Mouse (Mus musculus) forebrain, embryonic 12.5 days (tissue): ENCODE measurements around the gene Tcl1. TPM values are rescaled to one million over a fixed set of nuclear protein-coding genes. Genes with fewer than 3 reads are reported as not detected.
"Not testable (repeated sequence)": the region's sequence is repeated elsewhere in the genome, so short reads cannot be mapped to it uniquely, and the experiment has no call there.

Source experiments
- ATAC-seq: fragments of 200-750 bp; cut with Nextera tagmentation; 2 replicates; pipeline ENCODE4 v1.8.0; 2017; ENCODE audit warnings: moderate TSS enrichment; ENCODE audit not compliant: low FRiP score
- H3K27ac ChIP-seq: fragments of 300-500 bp; sonication (generic); 2 replicates; pipeline ENCODE4 v1.5.1; 2016; ENCODE audit warnings: mild to moderate bottlenecking
- H3K27me3 ChIP-seq: fragments of 300-500 bp; sonication (generic); 2 replicates; pipeline ENCODE4 v1.6.1; 2016; ENCODE audit warnings: mild to moderate bottlenecking
- H3K36me3 ChIP-seq: fragments of 300-500 bp; sonication (generic); replicated peaks from 2 replicates; pipeline ENCODE4 v1.6.1; 2016; ENCODE audit warnings: mild to moderate bottlenecking
- H3K4me1 ChIP-seq: fragments of 300-500 bp; sonication (generic); 2 replicates; pipeline ENCODE4 v1.6.1; 2016
- H3K4me2 ChIP-seq: fragments of 300-500 bp; sonication (generic); 2 replicates; pipeline ENCODE4 v1.6.1; 2016; ENCODE audit warnings: mild to moderate bottlenecking, moderate library complexity
- H3K4me3 ChIP-seq: fragments of 300-500 bp; sonication (generic); replicated peaks from 2 replicates; pipeline ENCODE4 v1.5.1; 2016; ENCODE audit warnings: mild to moderate bottlenecking
- H3K9ac ChIP-seq: fragments of 300-500 bp; sonication (generic); 2 replicates; pipeline ENCODE4 v1.6.1; 2016; ENCODE audit warnings: mild to moderate bottlenecking
- H3K9me3 ChIP-seq: fragments of 300-500 bp; sonication (generic); 2 replicates; pipeline ENCODE4 v1.6.1; 2016
- WGBS: fragments of 180-500 bp; shearing (Covaris S2); methylation state at CpG from one replicate; pipeline ENCODE4 v1.1.7; 2016; 5-methylcytosine and 5-hydroxymethylcytosine counted together
- polyA plus RNA-seq: library from polyadenylated mRNA; unstranded; fragments of >200 nt; fragmentation: Nextera tagmentation; extraction: Ambion mirVana; gene quantifications from 2 replicates; pipeline ENCODE4 v1.2.1, GENCODE M21; 2016

Gene Tcl1
- polyA plus RNA-seq, 1 experiment from 2014 or later = not detected

DNA sequence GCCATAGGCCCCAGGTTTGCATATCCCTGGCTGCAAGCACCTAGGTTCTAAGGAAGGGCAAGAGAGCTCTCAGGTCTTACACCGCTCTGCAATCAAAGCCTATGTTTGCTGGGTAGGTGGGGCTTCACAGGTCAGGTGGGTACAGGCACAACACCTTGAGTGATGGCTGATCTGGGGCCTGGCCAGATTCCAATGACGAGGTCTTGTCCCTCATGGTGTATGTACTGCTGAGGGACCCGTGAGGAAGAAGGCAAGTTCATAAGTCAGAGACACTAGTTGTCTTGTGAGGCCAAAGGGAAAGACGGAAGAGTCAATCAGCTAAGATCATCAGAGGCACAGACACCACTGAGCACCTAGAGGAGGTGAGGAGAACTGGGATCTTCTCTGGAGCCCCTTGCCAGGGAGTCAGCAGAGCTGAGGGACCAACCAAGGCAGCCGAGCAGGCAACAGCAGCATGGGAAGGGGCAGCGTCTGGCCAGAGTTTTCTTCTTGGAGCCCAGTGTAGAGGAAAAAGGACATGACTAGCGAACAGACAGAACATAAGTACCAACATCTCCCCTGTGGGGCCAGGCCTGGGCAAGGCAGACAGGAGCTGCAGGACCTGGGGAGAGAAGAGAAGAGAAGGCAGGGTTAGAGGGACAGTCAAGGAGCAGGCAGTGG is 5.4 kb downstream of the Tcl1 start:
- Histone ChIP-seq H3K4me3 (no peak overlapping the region), H3K4me2 (no peak overlapping the region), H3K36me3 (no peaks in the 10 kb centered on the region), H3K9me3 (no peaks in the 10 kb centered on the region), H3K9ac (no peak overlapping the region), H3K4me1 (no peaks in the 10 kb centered on the region), H3K27ac (no peak overlapping the region), H3K27me3 (no peaks in the 10 kb centered on the region)
- no peak for ATAC-seq
- 90% methylated on average over 7 of the region's 7 CpGs for WGBS

DNA sequence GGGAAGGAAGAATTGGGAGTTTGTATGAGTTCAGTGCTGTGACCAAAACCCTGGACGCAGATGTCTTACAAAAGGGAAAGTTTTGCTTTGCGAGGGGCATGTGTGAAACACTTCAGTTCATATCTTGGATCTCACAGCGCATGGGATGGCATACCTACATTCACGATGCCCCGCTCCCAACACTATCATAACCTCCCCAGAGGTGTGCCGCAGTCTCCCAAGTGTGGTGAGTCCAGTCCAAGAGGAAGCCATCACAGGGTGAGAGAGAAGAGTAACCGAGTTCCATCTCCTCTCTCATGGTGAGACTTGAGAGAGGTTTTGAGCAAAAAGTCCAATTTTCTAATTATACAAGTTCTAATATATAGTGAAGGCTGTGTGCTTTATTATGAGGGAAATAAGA is 13.4 kb downstream of the Tcl1 start:
- no peak overlapping the region for H3K9ac ChIP-seq
- ATAC-seq = no peak
- 93% methylated on average over 7 of the region's 7 CpGs for WGBS
- H3K9me3 ChIP-seq = no peaks in the 10 kb centered on the region
- no peaks in the 10 kb centered on the region for H3K27me3 ChIP-seq
- H3K4me1 ChIP-seq = peaks cover 6% of the 10 kb centered on the region; the same call in 1 of the 2 replicates
- H3K4me3 ChIP-seq = no peak overlapping the region
- no peak overlapping the region for H3K4me2 ChIP-seq
- H3K27ac ChIP-seq = no peak overlapping the region
- H3K36me3 ChIP-seq = no peaks in the 10 kb centered on the region

DNA sequence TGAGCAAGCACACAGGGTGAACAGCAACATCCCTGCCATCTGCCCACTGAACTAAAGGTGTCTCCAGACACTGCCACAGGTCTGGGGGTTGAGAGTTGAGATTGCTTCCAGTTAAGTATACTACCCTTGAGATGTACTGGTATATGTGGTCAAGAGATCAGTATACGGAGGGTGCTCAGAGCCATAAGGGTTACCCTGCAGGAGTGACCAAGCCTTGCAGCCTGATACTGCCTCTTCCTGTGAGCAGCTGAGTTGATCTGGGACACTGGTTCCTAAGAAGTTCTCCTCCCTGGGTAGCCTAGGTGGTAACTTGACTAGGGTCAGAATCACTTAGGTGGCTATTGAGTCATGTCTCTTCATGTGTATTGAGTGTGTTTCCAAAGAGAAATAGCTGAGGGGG is 14.2 kb downstream of the Tcl1 start:
- H3K9me3 ChIP-seq = no peaks in the 10 kb centered on the region
- H3K36me3 ChIP-seq = no peaks in the 10 kb centered on the region
- H3K4me2 ChIP-seq = no peak overlapping the region
- no peak overlapping the region for H3K4me3 ChIP-seq
- H3K27me3 ChIP-seq = no peaks in the 10 kb centered on the region
- no peak for ATAC-seq
- no peak overlapping the region; the same call in 1 of the 2 replicates for H3K9ac ChIP-seq
- no peak overlapping the region for H3K27ac ChIP-seq
- WGBS = 93% methylated on average over 1 of the region's 1 CpGs
- H3K4me1 ChIP-seq = peaks cover 6% of the 10 kb centered on the region; the same call in 1 of the 2 replicates

DNA sequence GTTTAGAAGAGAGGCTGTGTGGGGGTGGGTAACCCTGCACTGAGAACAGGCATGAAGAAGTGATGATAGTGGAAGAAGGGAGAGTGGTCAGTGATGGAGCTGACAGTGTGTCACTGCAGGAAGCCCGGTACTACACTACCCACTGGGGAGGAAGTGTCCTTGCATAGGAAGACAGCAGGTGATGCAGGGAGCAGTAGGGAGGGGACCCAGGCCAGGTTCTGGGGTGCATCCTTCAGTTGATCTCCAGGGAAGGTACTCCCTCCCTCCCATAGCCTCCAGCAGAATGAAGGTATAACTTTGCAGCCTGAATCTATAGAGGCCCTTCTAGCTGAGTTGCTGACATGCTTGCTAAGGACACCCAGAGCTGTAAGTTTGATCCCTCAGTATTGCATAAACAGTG is 15.5 kb downstream of the Tcl1 start:
- ATAC-seq = no peak
- Histone ChIP-seq H3K9me3 (no peaks in the 10 kb centered on the region), H3K4me1 (peaks cover 6% of the 10 kb centered on the region; the same call in 1 of the 2 replicates), H3K27ac (no peak overlapping the region), H3K4me2 (no peak overlapping the region), H3K4me3 (no peak overlapping the region), H3K9ac (no peak overlapping the region), H3K36me3 (no peaks in the 10 kb centered on the region), H3K27me3 (no peaks in the 10 kb centered on the region)
- 65% methylated on average over 1 of the region's 1 CpGs for WGBS

DNA sequence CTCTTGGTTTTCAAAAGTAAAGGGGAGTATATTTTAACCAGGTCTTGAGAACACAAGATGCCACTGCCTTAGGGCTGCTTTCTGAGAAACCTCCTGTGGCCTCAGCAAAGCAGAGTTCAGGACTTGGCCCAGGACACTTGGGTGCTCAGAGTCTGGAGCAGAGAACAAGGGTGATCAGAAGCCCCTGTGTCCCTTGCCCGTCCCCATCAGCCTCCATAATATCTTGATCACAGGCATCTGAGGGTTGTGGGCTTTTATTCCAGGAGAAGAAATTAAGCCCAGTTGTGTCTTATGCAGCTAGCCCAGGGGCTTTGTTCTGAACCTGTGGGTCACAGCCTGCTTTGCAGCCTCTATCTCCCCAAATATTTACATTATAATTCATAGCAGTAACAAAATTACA is 20.9 kb downstream of the Tcl1 start, which contains the start of gene Tcl1b4:
Gene Tcl1b4, plus strand, starts transcription at position 301 of the 400 bp plus-strand sequence.
- not testable (repeated sequence) for H3K4me2 ChIP-seq, H3K4me1 ChIP-seq, ATAC-seq, H3K27ac ChIP-seq, H3K9ac ChIP-seq, H3K9me3 ChIP-seq, H3K36me3 ChIP-seq, H3K27me3 ChIP-seq, H3K4me3 ChIP-seq
- WGBS = 79% methylated on average over 1 of the region's 1 CpGs

DNA sequence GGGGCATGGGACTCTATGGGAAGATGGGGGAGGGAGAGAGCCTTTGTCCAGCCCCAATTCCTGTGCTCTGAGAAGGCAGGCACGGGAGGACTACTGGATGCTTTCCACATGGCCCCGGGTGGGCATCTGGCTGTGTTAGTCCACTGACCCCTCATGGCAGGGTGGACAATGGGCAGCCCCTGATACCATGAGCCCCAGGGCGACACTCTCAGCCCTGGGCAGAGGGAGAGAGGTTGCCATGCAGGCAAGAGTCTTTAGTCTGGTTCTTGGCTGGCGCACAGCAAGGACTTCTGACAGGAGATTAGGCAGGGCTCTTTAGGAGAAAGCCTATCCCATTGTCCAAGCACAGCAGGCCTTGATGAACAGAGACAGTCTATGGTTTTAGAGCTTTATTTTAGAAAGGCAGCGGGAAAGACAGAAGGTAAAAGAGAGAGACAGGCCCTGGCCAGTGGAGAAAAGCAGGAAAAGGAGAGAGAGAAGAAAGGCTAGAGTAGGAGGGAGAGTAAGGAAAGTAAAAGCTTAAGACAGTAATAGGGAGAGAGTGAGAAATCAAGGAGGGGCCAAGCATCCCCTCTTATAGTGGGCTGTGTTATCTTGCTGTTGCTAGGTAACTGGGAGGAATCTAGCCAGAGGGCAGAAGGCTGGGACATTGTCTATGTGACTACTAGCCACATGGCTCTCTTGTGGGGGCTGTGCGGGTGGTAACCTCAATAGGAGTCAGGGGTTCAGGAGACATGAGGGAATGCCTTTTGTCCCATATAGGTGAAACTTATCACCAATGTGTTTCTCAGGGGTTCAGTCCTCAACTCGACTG is 22.7 kb downstream of the Tcl1 start:
- not testable (repeated sequence) for H3K4me1 ChIP-seq, H3K36me3 ChIP-seq, H3K9ac ChIP-seq, H3K27ac ChIP-seq, H3K4me2 ChIP-seq, H3K27me3 ChIP-seq, H3K4me3 ChIP-seq, ATAC-seq, H3K9me3 ChIP-seq
- WGBS = 15% methylated on average over 7 of the region's 7 CpGs

DNA sequence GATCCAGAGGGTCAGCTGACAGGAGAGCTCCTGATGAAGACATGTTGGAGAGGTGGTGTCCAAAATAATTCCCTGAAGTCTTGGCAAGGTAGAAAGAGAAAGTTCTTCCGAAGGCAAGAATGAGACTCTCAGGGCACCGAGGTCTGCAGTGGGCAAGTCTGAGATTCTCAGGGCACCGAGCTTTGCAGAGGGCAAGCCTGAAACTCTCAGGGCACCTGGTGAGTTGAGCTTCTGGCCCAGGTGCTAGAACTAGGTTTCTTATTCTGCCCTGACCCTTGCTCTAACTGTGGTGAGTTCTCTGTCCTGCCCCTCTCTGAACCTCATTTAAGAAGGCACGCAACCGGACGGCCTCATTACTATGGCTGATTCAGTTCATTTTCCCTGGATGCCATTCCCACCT is 31.9 kb downstream of the Tcl1 start, which contains the start of gene Tcl1b3:
Gene Tcl1b3, plus strand, starts transcription at position 301 of the 400 bp plus-strand sequence.
- WGBS = 94% methylated on average over 6 of the region's 6 CpGs
- not testable (repeated sequence) for H3K4me3 ChIP-seq, H3K4me2 ChIP-seq, H3K4me1 ChIP-seq, H3K9ac ChIP-seq, ATAC-seq, H3K27me3 ChIP-seq, H3K36me3 ChIP-seq, H3K9me3 ChIP-seq, H3K27ac ChIP-seq

DNA sequence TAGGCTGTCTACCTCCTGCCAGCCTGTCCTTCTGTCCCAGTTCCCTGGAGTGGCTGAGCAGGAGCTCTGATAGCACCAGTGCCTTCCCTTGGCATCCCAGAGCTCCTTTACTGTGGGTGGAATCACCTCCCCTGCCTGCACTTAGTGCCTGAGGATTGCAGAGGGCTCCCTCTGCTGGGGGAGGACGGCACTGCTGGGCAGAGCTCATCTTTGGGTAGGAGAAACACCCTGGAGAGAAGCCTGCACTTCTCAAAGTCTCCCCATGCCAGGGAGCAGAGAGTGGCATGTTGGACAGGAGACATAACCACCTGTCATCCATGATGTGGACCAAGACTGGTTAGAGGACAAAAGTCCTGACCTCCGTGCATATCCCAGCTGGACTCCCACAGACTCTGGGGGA is 33.6 kb downstream of the Tcl1 start:
- WGBS = 45% methylated on average over 2 of the region's 2 CpGs
- not testable (repeated sequence) for ATAC-seq, H3K36me3 ChIP-seq

DNA sequence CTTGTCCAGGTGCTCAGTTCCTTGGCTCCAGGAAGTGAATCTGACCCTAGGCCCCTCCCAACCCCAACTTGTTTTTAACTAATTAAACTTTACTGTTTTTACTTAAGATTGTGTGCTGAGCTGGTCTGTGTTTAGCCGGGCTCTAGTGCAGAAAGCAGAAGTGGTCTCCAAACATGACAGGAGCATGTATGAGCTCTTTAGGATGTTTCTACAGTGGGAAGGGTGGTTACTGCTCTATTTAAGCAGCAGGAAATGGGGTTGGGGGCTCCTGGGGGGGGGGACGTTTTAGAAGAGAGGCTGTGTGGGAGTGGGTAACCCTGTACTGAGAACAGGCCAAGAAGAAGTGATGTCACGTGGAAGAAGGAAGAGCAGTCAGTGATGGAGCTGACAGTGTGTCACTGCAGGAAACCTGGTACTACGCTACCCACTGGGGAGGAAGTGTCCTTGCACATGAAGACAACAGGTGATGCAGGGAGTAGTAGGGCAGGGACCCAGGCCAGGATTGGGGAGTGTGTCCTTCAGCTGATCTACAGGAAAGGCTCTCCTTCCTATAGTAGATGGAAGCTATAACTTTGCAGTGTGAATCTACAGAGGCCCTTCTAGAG is 41.5 kb downstream of the Tcl1 start:
- ATAC-seq, H3K27me3 ChIP-seq, H3K27ac ChIP-seq, H3K36me3 ChIP-seq, H3K4me1 ChIP-seq, H3K9me3 ChIP-seq, H3K4me3 ChIP-seq, H3K4me2 ChIP-seq, H3K9ac ChIP-seq: not testable (repeated sequence)
- WGBS = 78% methylated on average over 4 of the region's 4 CpGs

More for the DNA sequence above, 33.6 kb downstream of the Tcl1 start:
- not testable (repeated sequence) for H3K27me3 ChIP-seq, H3K4me1 ChIP-seq, H3K4me2 ChIP-seq, H3K9me3 ChIP-seq, H3K4me3 ChIP-seq, H3K9ac ChIP-seq, H3K27ac ChIP-seq

DNA sequence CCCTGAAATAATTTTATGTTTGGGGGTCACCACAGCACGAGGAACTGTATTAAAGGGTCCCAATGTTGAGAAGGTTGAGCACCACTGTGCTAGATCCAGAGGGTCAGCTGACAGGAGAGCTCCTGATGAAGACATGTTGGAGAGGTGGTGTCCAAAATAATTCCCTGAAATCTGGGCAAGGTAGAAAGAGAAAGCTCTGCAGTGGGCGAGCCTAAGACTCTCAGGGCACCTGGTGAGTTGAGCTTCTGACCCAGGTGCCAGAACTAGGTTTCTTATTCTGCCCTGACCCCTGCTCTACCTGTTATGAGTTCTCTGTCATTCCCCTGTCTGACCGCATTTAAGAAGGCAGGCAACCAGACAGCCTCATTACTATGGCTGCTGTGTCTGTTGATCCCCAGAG is 46.5 kb downstream of the Tcl1 start, which contains the start of gene Tcl1b5:
Gene Tcl1b5, plus strand, starts transcription at position 301 of the 400 bp plus-strand sequence.
- H3K4me3 ChIP-seq, H3K9me3 ChIP-seq, H3K4me2 ChIP-seq, H3K27me3 ChIP-seq, H3K4me1 ChIP-seq, H3K9ac ChIP-seq, ATAC-seq, H3K27ac ChIP-seq, H3K36me3 ChIP-seq: not testable (repeated sequence)
- WGBS = 72% methylated on average over 3 of the region's 3 CpGs

DNA sequence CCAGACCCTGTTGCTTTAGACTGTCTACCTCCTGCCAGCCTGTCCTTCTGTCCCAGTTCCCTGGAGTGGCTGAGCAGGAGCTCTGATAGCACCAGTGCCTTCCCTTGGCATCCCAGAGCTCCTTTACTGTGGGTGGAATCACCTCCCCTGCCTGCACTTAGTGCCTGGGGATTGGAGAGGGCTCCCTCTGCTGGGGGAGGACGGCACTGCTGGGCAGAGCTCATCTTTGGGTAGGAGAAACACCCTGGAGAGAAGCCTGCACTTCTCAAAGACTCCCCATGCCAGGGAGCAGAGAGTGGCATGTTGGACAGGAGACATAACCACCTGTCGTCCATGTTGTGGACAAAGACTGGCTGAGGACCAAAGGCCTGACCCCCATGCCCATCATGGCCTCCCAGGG is 48.3 kb downstream of the Tcl1 start:
- H3K27me3 ChIP-seq, H3K4me3 ChIP-seq, H3K9ac ChIP-seq, H3K4me2 ChIP-seq, H3K4me1 ChIP-seq, H3K9me3 ChIP-seq, H3K27ac ChIP-seq, ATAC-seq, H3K36me3 ChIP-seq: not testable (repeated sequence)
- 38% methylated on average over 2 of the region's 2 CpGs for WGBS

DNA sequence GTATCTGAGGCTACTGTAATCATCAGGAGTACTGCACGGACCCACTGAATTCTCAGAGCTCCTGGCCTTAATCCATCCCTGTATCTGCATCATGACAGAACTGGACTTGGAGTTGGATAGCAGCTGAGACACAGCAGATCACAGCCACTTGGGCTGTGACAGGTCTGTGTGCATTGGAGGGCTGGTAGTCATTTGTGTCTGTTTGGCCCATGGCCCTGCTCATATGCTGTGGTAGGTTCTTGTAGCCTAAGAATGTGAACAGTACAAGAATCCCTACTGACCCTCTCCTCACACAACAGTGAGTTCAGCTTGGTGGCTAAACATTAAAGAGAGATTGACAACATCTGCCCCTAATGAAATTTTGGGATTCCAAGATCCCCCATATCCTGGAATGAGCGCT is 49.2 kb downstream of the Tcl1 start:
- WGBS = 80% methylated on average over 2 of the region's 2 CpGs
- ATAC-seq = no peak
- no peaks in the 10 kb centered on the region for H3K36me3 ChIP-seq
- 0 out of 2 replicates have a peak, but pooled peaks cover 4% of the 10 kb centered on the region for H3K27me3 ChIP-seq
- no peaks in the 10 kb centered on the region for H3K9me3 ChIP-seq
- no peak overlapping the region for H3K27ac ChIP-seq
- no peak overlapping the region for H3K9ac ChIP-seq
- H3K4me2 ChIP-seq = no peak overlapping the region
- no peak overlapping the region for H3K4me3 ChIP-seq
- no peaks in the 10 kb centered on the region for H3K4me1 ChIP-seq
